Mouse (Mus musculus): ENCODE measurements around the gene Tmem116.
"Not testable (repeated sequence)": the region's sequence is repeated elsewhere in the genome, so short reads cannot be mapped to it uniquely, and the experiment has no call there.

- not testable (repeated sequence) for TF ChIP-seq CTCF (IDR thresholded peaks at IDR 0.05; ENCODE audit: control insufficient read depth, insufficient read depth, low read length); POLR2A (IDR thresholded peaks at IDR 0.05; ENCODE audit: borderline replicate concordance, control insufficient read depth, low read depth, low read length)
Measured at GRCm38 (mm10) chr5:121519758-121520157, 68.1 kb downstream of the Tmem116 start.
